Mouse (Mus musculus) midbrain, embryonic 11.5 days (tissue): ENCODE data around the gene Ptf1a. TPM values are rescaled to one million over a fixed set of nuclear protein-coding genes. Genes with fewer than 3 reads are reported as not detected.
A peak's percentile ranks its signal among the peaks of the same experiment; 100 is the strongest.

Experiments
- ATAC-seq: fragments of 200-750 bp; cut with Nextera tagmentation; 2 replicates; pipeline ENCODE4 v1.8.0; 2017; ENCODE audit warnings: moderate TSS enrichment, moderate library complexity; ENCODE audit not compliant: low FRiP score
- DNase-seq: peaks from one replicate; pipeline ENCODE4 v3.0.0; 2015; ENCODE audit warnings: low spot score; ENCODE audit errors: missing footprints
- H3K27ac ChIP-seq: fragments of 300-500 bp; sonication (generic); 2 replicates; pipeline ENCODE4 v1.5.1; 2014; ENCODE audit warnings: low read depth, low read length
- H3K27me3 ChIP-seq: fragments of 300-500 bp; sonication (generic); 2 replicates; pipeline ENCODE4 v1.6.1; 2014; ENCODE audit warnings: mild to moderate bottlenecking, low read length, moderate library complexity, mixed read lengths; ENCODE audit not compliant: control insufficient read depth, insufficient read depth
- H3K36me3 ChIP-seq: fragments of 300-500 bp; sonication (generic); 2 replicates; pipeline ENCODE4 v1.6.1; 2014; ENCODE audit warnings: mild to moderate bottlenecking, low read length, moderate library complexity, mixed read lengths; ENCODE audit not compliant: control insufficient read depth, insufficient read depth
- H3K4me1 ChIP-seq: fragments of 300-500 bp; sonication (generic); 2 replicates; pipeline ENCODE4 v1.6.1; 2014; ENCODE audit warnings: low read length; ENCODE audit not compliant: control insufficient read depth, insufficient read depth
- H3K4me2 ChIP-seq: fragments of 300-500 bp; sonication (generic); 2 replicates; pipeline ENCODE4 v1.6.1; 2014; ENCODE audit warnings: mild to moderate bottlenecking, moderate library complexity
- H3K4me3 ChIP-seq: fragments of 300-500 bp; sonication (generic); 2 replicates; pipeline ENCODE4 v1.5.1; 2014; ENCODE audit warnings: low read depth, low read length
- H3K9ac ChIP-seq: fragments of 300-500 bp; sonication (generic); 2 replicates; pipeline ENCODE4 v1.6.1; 2014; ENCODE audit warnings: low read length
- H3K9me3 ChIP-seq: fragments of 300-500 bp; sonication (generic); 2 replicates; pipeline ENCODE4 v1.6.1; 2016; ENCODE audit warnings: low read length; ENCODE audit not compliant: control insufficient read depth
- WGBS: fragments of 180-500 bp; shearing (Covaris S2); extraction: QIAGEN DNeasy Blood & Tissue Kit; methylation state at CpG from one replicate; pipeline ENCODE4 v1.1.7; 2014; 5-methylcytosine and 5-hydroxymethylcytosine counted together
- polyA plus RNA-seq: library from polyadenylated mRNA; unstranded; fragments of >200 nt; fragmentation: Nextera tagmentation; extraction: Ambion mirVana; gene quantifications from 2 replicates; pipeline ENCODE4 v1.2.1, GENCODE M21; 2014

Ptf1a gene
- polyA plus RNA-seq, 1 experiment from 2014 or later = 0.36 TPM

GRCm38 (mm10) chr2:19446746-19447145, 1.3 kb downstream of the Ptf1a start:
- Histone ChIP-seq H3K36me3 (no peaks in the 10 kb centered on the region), H3K4me3 (no peak overlapping the region), H3K9me3 (no peaks in the 10 kb centered on the region), H3K9ac (no peak overlapping the region), H3K27ac (no peak overlapping the region), H3K4me2 (no peak overlapping the region), H3K4me1 (peaks cover 18% of the 10 kb centered on the region; the same call in 1 of the 2 replicates), H3K27me3 (peaks cover 94% of the 10 kb centered on the region)
- DNase-seq = peak; percentile 92
- 2% methylated on average over 7 of the region's 7 CpGs for WGBS
- ATAC-seq = no peak

- H3K9ac ChIP-seq = no peak overlapping the region
- under 1% methylated on average over 31 of the region's 31 CpGs for WGBS
- peak; percentile 94 for DNase-seq
Observed at GRCm38 (mm10) chr2:19448042-19448700, 2.7 kb downstream of the Ptf1a start.

GRCm38 (mm10) chr2:19449308-19449707, 3.8 kb downstream of the Ptf1a start:
- H3K9ac ChIP-seq = no peak overlapping the region
- ATAC-seq (no peak), DNase-seq (peak; percentile 81)
- no peak overlapping the region for H3K4me3 ChIP-seq
- H3K4me2 ChIP-seq = no peak overlapping the region
- H3K36me3 ChIP-seq = no peaks in the 10 kb centered on the region
- peaks cover 95% of the 10 kb centered on the region for H3K27me3 ChIP-seq
- H3K27ac ChIP-seq = no peak overlapping the region
- H3K9me3 ChIP-seq = no peaks in the 10 kb centered on the region
- 8% methylated on average over 4 of the region's 4 CpGs for WGBS
- peaks cover 18% of the 10 kb centered on the region; the same call in 1 of the 2 replicates for H3K4me1 ChIP-seq

More at GRCm38 (mm10) chr2:19448042-19448700, 2.7 kb downstream of the Ptf1a start:
- Histone ChIP-seq H3K27me3 (peaks cover 95% of the 10 kb centered on the region), H3K9me3 (no peaks in the 10 kb centered on the region), H3K36me3 (no peaks in the 10 kb centered on the region), H3K4me2 (peak overlapping the region; percentile 42), H3K4me3 (peak overlapping the region; percentile 17), H3K4me1 (peaks cover 18% of the 10 kb centered on the region; the same call in 1 of the 2 replicates), H3K27ac (no peak overlapping the region)
- ATAC-seq = peak; percentile 74

GRCm38 (mm10) chr2:19452531-19453055, 7.1 kb downstream of the Ptf1a start:
- Histone ChIP-seq H3K36me3 (no peaks in the 10 kb centered on the region), H3K27ac (no peak overlapping the region), H3K4me1 (peaks cover 5% of the 10 kb centered on the region; the same call in 1 of the 2 replicates), H3K9me3 (no peaks in the 10 kb centered on the region), H3K4me3 (no peak overlapping the region), H3K4me2 (peak overlapping the region; percentile 7; the same call in 1 of the 2 replicates), H3K27me3 (peaks cover 98% of the 10 kb centered on the region), H3K9ac (no peak overlapping the region)
- DNase-seq (peak; percentile 92), ATAC-seq (no peak)
- WGBS = under 1% methylated on average over 19 of the region's 19 CpGs

- WGBS = under 1% methylated on average over 5 of the region's 5 CpGs
- ATAC-seq (no peak), DNase-seq (no peak)
- no peak overlapping the region for H3K9ac ChIP-seq
- H3K4me1 ChIP-seq = no peaks in the 10 kb centered on the region
- H3K9me3 ChIP-seq = no peaks in the 10 kb centered on the region
- no peaks in the 10 kb centered on the region for H3K36me3 ChIP-seq
- H3K4me3 ChIP-seq = no peak overlapping the region
- peaks cover 83% of the 10 kb centered on the region for H3K27me3 ChIP-seq
- no peak overlapping the region for H3K4me2 ChIP-seq
- no peak overlapping the region for H3K27ac ChIP-seq
Observed at GRCm38 (mm10) chr2:19455228-19455627, 9.8 kb downstream of the Ptf1a start.

- ATAC-seq (no peak), DNase-seq (peak; percentile 83)
- H3K27ac ChIP-seq = no peak overlapping the region
- no peak overlapping the region for H3K9ac ChIP-seq
- no peaks in the 10 kb centered on the region for H3K36me3 ChIP-seq
- WGBS = 9% methylated on average over 10 of the region's 10 CpGs
- H3K4me3 ChIP-seq = no peak overlapping the region
- no peaks in the 10 kb centered on the region for H3K4me1 ChIP-seq
- no peaks in the 10 kb centered on the region for H3K9me3 ChIP-seq
- no peak overlapping the region for H3K4me2 ChIP-seq
- H3K27me3 ChIP-seq = peaks cover 76% of the 10 kb centered on the region
Observed at GRCm38 (mm10) chr2:19455857-19456482, 10.5 kb downstream of the Ptf1a start.

GRCm38 (mm10) chr2:19458785-19459184, 13.3 kb downstream of the Ptf1a start:
- no peak overlapping the region for H3K4me3 ChIP-seq
- ATAC-seq (no peak), DNase-seq (no peak)
- peaks cover 50% of the 10 kb centered on the region for H3K27me3 ChIP-seq
- H3K36me3 ChIP-seq = no peaks in the 10 kb centered on the region
- no peak overlapping the region for H3K27ac ChIP-seq
- no peak overlapping the region for H3K4me2 ChIP-seq
- 10% methylated on average over 2 of the region's 2 CpGs for WGBS
- no peak overlapping the region for H3K9ac ChIP-seq
- H3K4me1 ChIP-seq = no peaks in the 10 kb centered on the region
- no peaks in the 10 kb centered on the region for H3K9me3 ChIP-seq

- Histone ChIP-seq H3K36me3 (no peaks in the 10 kb centered on the region), H3K4me1 (no peaks in the 10 kb centered on the region), H3K27ac (no peak overlapping the region), H3K4me3 (no peak overlapping the region), H3K4me2 (no peak overlapping the region), H3K27me3 (peaks cover 18% of the 10 kb centered on the region), H3K9ac (no peak overlapping the region), H3K9me3 (no peaks in the 10 kb centered on the region)
- no peak for ATAC-seq
- WGBS = 41% methylated on average over 2 of the region's 2 CpGs
- DNase-seq = no peak
Observed at GRCm38 (mm10) chr2:19461940-19462339, 16.5 kb downstream of the Ptf1a start.

- DNase-seq (no peak), ATAC-seq (no peak)
- 88% methylated on average over 3 of the region's 3 CpGs for WGBS
- Histone ChIP-seq H3K9ac (no peak overlapping the region), H3K4me1 (no peaks in the 10 kb centered on the region), H3K36me3 (no peaks in the 10 kb centered on the region), H3K4me3 (no peak overlapping the region), H3K27me3 (no peaks in the 10 kb centered on the region), H3K27ac (no peak overlapping the region), H3K9me3 (no peaks in the 10 kb centered on the region), H3K4me2 (no peak overlapping the region)
Observed at GRCm38 (mm10) chr2:19490262-19490661, 44.8 kb downstream of the Ptf1a start.
